Mouse (Mus musculus): Measurements from ENCODE around the gene Bicral. TPM values are rescaled to one million over a fixed set of nuclear protein-coding genes. Genes with fewer than 3 reads are reported as not detected.

The Bicral gene
- polyA plus RNA-seq, 1 experiment, result 9.1 TPM

GRCm38 (mm10) chr17:46843022-46843421 lies 15.3 kb downstream of the Bicral start:
- no peak for DNase-seq (ENCODE audit: low spot score)

DNA sequence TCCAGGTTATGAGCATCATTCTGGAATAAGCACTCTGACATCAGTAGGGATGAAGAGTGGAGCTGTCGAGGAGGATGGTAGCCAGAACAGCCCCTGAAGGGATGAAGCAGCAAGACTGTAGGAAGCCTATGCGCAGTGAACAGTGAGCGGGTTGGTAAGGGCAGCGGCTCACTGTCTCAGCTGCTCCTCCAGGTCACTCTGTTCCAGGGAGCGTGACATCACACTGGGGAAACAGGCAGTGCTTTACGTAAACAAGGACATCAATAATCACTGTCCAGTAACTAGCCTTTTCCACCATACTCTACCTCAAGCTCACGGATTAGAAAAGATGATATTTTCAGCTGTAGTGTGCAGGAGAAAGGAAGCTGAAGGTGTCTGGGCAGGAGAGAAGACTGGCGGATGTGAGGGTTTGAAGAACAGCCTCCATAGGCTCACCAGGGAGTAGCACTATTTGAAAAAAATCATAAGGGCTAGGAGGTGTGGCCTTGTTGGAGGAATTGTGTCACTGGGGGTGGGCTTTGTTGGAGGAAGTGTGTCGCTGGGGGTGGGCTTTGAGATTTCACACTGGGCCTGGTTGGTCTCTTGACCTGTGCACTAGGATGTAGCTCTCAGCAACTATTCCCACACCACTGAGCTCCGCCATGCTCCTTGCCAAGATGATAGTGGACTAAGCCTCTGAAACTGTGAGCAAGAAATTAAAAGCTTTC lies 17.8 kb downstream of the Bicral start:
- DNase-seq (ENCODE audit: low spot score), result no peak

DNA sequence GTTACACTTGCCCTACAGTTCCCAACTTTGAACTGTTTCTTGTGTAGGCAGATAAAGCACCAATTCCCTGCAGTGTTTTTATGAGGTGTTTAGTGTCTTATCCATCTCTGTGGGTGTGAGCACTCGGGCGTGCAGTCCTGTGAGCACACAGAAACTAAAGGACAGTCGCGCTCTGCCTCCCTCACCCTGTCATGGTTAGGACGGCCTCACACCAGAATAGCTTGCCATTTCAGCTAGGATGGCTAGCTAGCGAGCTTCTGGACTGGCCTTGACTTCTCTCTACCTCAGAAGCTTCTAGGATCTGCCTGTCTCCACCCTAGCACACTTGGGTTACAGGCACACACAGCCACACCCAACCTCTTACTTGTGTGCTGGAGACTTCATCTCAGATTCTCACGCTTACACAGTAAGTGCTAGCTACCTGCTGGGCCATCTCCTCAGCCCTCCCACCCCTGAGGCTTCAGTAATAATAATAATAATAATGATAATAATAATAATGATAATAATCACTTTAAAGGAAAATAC lies 19.8 kb downstream of the Bicral start:
- no peak for DNase-seq (ENCODE audit: low spot score)

DNA sequence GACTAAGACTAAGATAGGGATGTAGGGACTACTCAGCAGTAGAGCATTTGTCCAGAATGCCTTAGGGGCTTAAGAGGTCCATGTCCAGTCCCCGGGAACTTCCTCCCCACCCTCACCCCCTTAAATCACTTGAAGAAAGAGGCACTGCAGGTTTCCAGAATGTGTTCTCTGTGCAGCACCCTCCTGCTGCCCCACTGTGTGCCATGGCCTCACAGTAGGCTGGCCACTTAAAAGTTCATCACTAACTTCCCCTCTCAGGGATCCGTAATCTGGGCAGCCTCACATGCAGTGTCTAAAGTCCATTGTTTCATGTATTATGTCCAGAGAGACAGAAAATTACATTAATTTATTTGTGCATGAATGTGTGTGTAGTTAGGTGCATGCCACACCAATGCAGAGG lies 20.4 kb downstream of the Bicral start:
- DNase-seq (ENCODE audit: low spot score), result no peak

DNA sequence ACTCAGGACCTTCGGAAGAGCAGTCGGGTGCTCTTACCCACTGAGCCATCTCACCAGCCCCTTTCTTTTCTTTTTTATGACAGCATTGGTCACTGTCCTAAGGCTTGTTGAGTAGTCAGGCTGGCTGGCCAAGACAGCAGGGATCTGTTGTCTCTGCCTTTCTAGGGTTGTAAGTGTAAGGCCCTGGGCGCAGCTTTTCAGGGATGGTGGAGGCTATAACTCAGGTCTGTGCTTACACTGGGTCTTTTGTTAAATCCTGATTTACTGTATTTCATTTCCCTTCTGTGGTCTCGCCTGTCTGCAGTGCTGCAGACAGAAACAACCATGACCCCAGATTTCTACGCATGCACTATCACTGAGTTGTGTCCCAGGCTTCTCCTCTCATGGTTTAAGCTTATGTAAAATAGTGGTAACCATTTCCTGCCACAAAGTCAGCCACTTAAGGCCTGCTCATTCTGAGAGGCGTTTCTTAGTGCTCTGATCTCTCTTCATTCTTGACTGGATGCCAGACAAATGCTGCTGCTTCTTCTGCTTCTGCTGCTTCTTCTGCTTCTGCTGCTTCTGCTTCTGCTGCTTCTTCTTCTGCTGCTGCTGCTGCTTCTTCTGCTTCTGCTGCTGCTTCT lies 23.1 kb downstream of the Bicral start:
- no peak for DNase-seq (ENCODE audit: low spot score)

- DNase-seq (ENCODE audit: low spot score), result no peak
Observed at GRCm38 (mm10) chr17:46832981-46833305, 25.3 kb downstream of the Bicral start.

DNA sequence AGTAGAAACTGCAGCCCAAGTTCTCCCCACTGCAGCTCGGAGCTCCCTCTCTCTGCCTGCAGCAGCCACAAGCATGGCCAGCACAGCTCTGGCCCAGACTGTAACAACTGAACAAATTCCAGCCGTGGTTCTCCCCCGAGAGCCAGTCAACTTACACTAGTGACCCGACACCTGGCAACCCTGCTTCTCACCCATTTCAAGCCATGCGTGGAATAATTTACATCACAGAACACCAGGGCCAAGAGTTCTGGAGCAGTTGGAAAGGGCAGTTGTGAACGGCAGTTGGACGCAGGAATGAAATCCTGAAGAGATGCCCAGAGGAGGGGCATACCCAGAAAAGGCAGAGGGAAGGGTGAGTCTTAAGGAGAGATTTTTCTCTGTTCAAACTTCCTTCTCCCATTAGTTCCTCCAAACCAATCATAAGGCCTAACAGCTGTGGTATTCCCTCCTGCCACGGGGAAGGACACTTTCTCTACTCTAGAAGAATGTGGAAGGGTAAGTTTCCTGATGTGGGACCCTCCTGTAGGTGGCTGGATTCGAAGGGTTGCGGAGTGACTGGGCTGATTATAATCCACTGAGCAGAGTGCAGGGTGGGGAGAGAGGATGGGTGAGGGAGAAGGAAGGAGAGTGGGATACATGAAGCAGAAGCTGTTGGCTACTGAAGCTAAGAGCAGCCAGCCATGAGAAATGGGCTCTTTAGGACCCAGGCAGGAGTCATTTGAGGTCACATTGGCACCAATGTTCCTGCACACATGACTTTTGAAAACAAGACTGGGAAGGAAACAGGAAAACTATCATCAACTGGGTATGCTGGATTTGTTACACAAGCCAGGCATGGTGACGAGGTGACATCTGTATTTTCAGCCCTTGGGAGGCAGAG lies 25.9 kb downstream of the Bicral start:
- DNase-seq (ENCODE audit: low spot score), result no peak

DNA sequence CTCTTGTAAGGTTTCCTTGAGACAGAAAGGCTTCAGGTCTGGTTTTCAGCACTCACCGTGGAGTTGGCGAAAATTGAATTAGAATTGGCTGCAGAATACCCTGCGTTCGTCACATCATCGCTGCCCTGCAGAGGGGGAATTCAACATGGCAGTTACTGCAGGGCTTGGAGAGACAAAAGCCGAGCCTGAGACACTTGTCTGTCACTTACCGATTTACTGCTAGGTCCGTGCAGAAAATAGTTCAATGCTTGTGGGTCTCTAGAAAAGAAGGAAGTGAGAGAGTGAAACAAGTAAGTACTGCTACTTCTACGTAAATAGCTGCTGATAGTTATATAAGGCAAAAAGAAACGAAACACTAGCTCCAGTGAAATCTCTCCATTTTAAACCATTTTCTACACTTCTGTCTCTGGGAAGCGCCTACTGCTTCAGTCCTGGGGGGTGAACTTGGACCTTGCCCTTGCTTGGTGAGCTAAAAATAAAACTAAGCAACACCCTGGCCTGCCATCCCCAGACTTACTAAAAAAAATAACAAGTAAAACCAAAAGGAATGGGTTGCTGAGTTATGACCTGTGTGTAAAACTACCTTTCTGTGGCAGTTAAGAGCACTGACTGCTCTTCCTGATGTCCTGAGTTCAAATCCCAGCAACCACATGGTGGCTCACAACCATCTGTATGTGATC lies 28.3 kb downstream of the Bicral start:
- DNase-seq (ENCODE audit: low spot score), result no peak

GRCm38 (mm10) chr17:46828935-46829334 lies 29.3 kb downstream of the Bicral start:
- no peak for DNase-seq (ENCODE audit: low spot score)

GRCm38 (mm10) chr17:46823091-46823490 lies 35.2 kb downstream of the Bicral start:
- no peak for DNase-seq (ENCODE audit: low spot score)

- DNase-seq (ENCODE audit: low spot score), result no peak
Observed at GRCm38 (mm10) chr17:46820628-46821027, 37.7 kb downstream of the Bicral start.

DNA sequence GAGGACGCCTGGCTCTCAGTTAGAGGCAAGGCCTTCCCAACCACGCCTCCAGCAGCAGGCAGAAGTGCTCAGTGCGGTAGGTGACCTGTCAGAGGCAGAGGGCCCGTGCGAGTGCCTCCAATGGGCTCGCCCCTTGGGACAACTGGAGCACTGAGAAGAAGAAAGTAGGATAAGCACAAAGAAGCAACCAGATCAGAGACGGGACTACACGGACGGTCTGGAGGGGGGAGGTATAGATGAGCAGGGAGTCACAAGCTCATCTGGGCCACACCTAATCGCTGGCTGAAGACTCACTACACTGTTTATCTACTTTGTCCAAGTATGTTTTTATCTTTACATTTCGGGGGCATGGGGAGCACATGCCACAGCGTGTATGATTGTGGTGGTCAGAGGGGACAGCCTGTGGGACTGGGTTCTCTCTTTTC lies 40.5 kb downstream of the Bicral start:
- no peak for DNase-seq (ENCODE audit: low spot score)

DNA sequence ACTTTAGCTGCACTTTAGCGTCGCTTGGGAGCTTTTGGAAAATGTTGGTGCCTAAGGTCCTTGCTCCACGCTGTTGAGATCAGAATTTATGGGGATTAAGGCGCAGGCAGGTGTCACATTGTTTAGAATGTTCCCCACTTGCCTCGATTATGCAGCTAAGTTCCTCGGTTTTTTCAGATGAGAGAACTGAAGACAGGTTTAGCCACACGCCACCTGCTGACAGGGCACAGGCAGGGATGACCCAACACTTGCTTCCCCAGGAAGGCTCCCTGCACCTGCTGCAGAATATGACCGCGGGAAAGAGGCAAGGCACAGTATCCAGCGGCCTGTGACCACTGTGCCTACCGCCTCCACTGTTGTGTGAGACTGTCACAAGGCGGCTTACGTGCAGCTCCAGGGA lies 42.0 kb downstream of the Bicral start:
- no peak for DNase-seq (ENCODE audit: low spot score)

- DNase-seq (ENCODE audit: low spot score), result no peak
Observed at GRCm38 (mm10) chr17:46814497-46814896, 43.8 kb downstream of the Bicral start.

DNA sequence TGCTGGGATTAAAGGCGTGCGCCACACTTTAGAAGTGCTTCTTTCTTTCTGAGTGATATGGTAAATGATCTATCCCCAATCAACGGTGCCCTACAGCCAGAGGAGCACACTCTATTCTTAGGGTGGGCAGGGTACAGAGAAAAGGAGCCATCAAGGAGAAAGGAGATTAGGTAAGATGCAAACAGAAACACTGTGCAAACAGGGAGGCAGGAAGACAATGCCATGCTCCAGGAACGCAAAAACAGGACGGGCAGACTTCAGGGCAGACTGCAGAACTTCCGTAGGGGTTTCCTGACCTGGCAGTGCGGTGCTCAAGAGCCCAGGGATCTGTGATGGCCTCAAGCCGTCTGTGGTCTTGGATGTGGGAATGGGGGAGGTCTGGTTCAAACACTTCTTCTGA lies 44.6 kb downstream of the Bicral start:
- DNase-seq (ENCODE audit: low spot score), result no peak

DNA sequence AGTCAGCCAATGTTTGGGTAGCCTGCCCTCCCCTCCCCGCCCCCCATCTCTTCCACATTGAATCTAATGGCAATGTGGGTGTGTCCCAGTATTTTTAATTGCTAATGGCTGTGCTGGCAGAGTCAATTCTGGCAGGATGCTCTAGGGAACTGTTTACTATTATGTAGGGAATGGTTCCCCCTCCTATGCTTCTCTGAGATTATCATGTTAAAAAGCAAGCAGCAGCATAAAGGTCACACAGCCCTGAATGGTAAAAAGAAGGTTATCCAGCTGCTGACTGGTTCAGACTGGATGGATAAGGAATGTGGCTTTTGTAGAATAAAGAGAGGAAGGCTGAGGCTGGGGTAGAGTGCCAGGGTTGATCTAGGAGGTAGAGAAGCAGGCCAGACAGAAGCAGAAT lies 45.8 kb downstream of the Bicral start:
- no peak for DNase-seq (ENCODE audit: low spot score)

DNA sequence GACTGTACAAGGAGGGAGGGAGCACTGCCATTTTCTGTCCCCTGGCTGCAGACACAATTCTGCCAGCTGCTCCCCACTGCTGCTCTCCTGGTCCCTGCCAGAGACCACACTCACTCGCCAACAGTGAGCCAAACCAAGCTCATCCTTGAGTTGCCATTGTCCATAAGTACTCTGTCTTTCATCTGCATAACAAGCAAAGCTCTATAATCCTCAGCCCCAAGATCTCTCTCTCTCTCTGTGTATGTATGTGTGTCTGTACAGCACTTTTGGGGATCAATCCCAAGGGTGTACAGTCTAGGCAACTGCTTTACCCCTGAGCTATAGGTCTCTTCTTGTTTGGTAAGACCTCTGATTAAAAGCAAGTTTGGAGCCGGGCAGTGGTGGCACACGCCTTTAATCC lies 47.6 kb downstream of the Bicral start:
- DNase-seq (ENCODE audit: low spot score), result no peak

GRCm38 (mm10) chr17:46809131-46809830 lies 49.0 kb downstream of the Bicral start:
- no peak for DNase-seq (ENCODE audit: low spot score)

DNA sequence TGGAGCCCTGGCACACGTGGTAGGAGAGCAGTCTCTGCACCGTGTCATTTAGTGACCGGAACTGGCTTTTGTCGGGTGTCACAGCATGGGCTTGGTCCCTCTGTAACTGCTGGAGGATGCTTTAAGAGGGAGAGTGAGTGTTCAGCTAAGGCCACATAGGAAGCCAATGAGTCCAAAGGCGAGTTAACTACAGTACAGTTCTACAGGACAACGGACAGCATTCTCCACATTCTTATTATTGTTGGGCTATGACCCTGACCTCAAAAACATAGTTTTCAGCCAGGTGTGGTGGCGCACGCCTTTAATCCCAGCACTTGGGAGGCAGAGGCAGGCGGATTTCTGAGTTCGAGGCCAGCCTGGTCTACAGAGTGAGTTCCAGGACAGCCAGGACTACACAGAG lies 49.9 kb downstream of the Bicral start:
- no peak for DNase-seq (ENCODE audit: low spot score)

DNA sequence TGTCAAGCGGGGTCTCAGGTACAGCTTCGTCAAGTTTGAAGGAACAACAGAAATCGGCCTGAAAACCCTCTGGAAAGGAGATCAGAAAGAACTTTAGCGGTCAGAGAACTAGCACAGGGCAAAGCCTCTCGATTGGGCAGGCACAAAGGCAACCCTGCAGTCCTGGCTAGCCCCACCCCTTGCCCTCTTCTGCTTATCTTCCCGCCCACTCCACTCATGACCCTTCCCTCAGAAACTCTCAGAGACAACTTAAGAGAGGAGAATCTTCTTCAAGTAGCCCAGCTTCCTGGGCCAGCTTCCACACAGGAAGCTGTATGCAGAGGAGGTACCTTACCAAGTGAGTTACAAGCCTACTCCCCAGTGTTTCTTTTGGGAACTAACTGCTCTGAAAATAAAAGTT lies 56.5 kb downstream of the Bicral start:
- DNase-seq (ENCODE audit: low spot score), result no peak

- no peak for DNase-seq (ENCODE audit: low spot score)
Observed at GRCm38 (mm10) chr17:46799680-46800079, 58.6 kb downstream of the Bicral start.
